Mouse (Mus musculus) left cerebral cortex, adult 8-10 months (tissue): ENCODE results near the gene Kcnh8. TPM values are rescaled to one million over a fixed set of nuclear protein-coding genes. Genes with fewer than 3 reads are reported as not detected.
A peak's percentile ranks its signal among the peaks of the same experiment; 100 is the strongest.

Experiments used
- DNase-seq, 2 experiments: peaks; one replicate each; pipeline ENCODE4 v3.0.0; 2022; ENCODE audit warnings: low spot score in 2 of 2
- total RNA-seq, 4 experiments: library from RNA; stranded (reverse); gene quantifications; 2 replicates each; pipeline ENCODE4 v1.2.4; 2022

Gene Kcnh8
- under 1 TPM; 0.49 to 0.93 (median 0.67) TPM for total RNA-seq

DNA sequence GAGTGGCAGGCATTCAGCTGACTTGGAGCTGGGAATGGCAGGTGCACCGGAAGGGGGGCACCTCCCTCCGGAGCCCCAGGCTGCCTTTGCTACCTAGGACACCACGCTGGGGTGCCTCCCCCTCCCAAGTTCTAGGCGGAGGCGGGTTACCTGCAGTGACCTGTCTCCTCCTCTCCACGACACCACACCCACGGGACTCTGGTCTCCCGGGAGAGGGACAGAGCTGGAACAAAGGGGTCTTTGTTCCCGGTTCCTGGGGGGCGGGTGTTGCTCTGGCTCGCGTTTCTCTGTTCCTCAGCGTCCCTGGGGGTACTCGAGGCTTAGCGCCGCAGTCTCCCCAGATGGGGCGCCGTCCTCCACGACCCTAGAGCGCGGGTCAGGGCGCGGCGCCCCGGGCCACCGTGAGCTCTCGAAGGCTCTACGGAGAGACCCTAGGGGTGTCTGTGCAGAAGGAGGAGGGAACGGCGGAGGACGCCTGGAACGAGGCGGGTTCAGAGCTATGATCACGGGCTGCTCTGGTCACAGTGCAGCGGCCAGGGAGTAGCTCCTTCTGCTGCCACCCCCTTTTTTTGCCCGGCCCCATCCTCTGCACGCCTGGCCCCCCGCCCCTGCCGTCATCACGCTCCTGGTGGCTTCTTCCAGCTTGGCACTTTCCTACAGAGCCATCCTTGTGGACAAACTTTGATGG lies at the start of gene Kcnh8:
Gene Kcnh8 (plus strand): TSS at position 617 of the 688 bp plus-strand sequence.
- DNase-seq = no peak

DNA sequence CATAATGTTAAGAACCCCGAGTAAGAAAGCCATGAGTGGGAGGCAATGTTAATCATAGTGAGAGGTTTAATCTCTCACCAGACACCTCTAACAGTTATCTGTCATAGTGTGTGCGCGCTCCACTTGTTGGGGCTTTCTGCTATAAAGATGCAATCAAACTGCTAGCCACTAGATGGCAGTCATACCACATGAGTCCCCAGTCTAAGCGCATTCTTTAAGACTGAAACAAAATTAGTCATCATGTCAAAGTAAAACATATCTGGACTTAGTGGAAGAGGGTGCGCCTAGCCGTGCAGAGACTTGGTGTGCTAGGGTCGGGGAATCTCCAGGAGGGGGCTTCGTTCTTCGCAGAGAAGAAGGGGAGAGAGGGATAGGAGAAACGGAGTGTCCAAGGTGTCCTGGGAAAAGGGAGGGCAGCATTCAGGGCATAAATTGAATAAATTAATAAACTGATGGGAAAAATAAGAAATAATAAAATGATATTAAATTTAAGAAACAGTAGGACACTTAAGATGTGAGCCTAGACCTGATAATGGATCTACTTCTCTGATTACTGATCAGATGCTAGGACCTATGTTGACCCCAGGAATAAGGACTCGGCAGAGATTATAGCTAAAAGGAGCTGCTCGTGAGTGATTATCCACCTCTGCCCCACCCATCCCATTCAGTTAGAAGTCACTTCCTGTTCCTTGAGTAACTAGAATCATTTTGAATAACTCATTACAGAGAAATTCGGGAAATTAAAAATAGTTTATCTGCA lies 42.4 kb upstream of the Kcnh8 start:
- DNase-seq = peak; percentile 6 to 9

DNA sequence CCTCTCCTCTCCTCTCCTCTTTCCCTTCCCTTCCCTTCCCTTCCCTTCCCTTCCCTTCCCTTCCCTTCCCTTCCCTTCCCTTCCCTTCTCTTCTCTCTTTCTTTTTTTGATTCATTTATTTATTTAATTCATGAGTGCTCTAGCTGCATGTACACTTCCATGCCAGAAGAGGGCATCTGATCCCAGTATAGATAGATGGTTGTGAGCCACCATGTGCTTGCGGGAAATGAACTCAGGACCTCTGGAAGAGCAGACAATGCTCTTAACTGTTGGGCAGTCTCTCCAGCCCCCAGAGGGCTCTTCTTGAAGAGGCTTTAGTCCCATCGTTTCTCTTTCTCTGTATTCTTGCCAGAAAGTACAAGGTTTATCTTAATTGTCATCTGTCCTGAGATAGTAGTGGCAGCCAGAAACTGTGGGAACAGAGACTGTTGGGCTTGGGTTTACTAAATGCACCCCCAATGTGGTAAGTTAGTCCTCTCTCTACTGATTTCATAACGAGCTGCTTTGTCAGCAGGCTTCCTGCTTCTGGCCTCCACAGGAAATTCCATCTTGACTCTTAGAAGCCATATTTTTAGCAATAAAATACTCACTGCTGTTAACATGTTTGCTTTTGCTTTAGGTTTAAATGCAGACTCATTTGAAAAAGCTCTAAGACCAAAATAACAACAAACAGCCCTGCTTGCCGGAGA lies 36.9 kb upstream of the Kcnh8 start:
- no peak for DNase-seq

GRCm38 (mm10) chr17:52569584-52570270 lies 32.8 kb upstream of the Kcnh8 start:
- no peak for DNase-seq

DNA sequence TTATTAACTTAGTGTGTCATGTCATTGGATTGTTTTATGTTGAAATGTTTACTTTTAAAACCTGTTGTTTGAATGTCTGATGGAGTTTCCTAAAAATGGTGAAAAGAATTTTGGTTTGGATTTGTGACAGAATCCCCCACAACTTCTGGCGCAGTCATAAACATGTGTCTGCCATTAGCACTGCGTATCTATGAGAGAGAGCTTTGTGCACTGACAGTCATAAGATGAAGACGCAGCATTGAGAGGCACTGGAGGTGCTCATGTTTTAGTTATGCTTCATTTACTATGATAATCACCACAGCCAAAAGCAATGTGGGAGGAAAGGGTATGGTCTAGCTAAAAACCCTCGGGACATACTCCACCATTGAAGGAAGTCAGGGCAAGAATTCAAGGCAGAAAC lies 30.3 kb upstream of the Kcnh8 start:
- no peak for DNase-seq

DNA sequence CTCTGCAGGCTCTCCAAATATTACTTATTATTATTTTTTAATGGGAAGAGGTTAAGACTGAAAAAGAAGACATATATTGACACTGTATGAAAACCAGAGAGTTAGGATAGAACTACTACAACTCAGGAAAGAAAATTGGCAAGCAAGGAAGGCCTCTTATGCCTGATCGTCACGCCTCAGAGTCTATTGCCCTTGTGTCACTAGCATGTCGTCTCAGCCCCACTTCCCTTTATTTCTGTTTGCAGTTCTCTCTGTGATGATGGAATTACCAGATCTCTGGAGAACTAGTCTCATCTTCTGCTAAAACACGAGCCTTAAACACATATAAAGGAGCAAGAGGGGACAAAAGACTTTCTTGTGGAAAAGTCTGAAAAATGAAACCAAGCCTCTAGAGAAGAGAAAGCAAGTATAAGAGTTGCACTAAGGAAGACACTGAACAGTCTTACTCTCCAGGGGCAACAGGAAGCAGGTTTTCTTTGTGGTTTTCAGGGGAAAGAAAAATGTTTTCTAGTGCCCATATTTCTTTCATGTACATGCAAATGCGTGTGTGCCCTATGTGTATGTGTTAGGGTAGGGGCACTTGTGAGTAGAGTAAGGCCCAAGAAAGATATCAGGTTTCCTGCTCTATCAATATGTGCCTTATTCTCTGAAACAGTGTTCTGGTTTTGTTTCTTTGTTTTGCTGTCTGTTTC lies 10.9 kb upstream of the Kcnh8 start:
- DNase-seq = no peak

DNA sequence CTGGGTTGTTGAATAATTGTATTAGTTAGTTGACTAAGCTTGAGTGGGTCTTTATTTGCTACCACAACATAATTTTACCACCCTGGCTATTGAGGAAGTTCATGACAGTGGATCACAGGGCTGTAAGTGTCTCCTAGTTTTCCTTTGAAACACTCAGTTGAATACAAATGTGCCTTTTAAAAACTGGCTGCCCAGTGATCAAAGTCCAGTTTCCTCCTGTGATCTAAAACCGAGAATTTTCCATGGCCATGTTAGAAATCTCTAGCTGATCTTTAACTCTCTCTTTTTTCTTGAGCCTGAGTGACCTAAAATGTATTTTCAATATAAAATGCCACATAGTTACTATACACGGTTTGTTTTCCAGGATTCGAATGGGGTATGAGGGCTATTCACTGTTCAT lies 3.4 kb upstream of the Kcnh8 start:
- DNase-seq = no peak

GRCm38 (mm10) chr17:52600882-52601371 lies 1.6 kb upstream of the Kcnh8 start:
- DNase-seq = peak; percentile 50 to 68

DNA sequence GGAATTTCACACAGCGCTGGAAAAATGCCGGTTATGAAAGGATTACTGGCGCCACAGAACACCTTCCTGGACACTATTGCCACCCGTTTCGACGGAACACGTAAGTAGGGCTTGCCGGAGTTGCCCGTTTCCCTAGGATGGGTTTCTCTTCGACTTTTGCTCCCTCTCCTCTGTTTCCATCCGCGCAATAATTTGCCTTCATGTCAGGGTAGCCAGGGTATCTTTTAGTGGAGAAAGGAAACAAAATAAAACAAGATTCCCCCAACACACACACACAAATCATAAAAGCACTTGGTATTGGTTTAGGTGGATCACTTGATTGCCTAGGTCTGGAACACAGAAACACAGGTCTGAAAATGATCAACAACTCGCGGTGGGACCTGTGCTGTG lies 267 bp downstream of the Kcnh8 start:
- no peak for DNase-seq

DNA sequence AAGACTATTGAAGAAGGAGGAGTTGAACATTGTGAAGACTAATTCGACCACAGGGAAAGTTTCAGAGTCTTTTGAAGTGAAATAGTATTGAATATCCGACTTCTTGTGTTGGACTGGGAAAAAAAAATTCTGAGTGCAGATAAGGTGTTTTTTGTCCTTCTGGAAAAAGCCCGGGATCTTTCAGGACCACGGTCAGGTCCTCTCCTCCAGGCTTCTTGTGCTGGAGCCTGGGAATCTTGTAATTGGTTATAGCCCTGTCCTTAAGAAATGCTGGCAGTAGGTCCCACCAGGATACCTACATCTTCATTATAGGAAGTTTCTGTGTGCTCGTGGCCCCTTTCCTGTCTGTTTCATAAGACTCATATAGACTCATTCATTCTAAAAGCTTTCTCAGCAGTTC lies 902 bp downstream of the Kcnh8 start:
- no peak for DNase-seq

DNA sequence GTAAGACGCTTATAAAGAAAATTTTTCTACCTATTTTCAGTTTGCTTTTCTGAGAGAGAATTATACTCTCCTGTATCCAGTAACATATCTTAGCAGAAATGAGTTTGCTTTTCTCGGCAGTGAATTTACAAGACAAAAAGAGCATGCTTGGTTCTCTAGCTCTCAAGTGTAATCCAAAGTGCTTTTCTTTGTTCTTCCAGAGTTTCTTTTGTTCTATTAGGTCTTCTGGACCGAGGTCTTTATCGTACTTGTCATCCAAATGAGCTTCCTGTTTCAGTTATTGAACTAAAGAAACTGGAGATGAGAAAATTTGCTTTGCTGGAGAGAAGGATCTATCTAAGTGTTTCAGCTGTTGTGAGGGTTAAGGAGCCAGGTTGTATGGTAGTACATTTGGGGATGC lies 8.9 kb downstream of the Kcnh8 start:
- DNase-seq = no peak

GRCm38 (mm10) chr17:52649186-52649585 lies 46.7 kb downstream of the Kcnh8 start:
- no peak for DNase-seq

DNA sequence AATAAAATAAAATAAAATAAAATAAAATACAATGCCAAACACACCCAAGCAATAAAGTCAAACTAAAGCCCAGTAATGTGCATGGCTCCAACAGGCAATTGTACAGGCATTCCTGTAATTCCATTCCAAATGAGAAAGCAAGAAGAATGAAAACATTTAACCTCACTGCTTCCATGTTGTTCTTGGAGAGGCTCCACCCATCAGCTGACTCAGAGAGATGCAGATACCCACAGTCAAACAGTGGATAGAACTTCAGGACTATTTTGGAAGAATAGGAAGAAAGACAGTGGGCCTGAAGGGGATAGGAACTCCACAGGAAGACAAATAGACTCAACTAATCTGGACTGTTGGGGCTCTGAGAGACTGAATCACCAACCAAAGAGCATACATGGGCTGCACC lies 89.5 kb downstream of the Kcnh8 start:
- no peak for DNase-seq

- DNase-seq = no peak
These were observed 99.4 kb downstream of the Kcnh8 start for GRCm38 (mm10) chr17:52701944-52702343.

DNA sequence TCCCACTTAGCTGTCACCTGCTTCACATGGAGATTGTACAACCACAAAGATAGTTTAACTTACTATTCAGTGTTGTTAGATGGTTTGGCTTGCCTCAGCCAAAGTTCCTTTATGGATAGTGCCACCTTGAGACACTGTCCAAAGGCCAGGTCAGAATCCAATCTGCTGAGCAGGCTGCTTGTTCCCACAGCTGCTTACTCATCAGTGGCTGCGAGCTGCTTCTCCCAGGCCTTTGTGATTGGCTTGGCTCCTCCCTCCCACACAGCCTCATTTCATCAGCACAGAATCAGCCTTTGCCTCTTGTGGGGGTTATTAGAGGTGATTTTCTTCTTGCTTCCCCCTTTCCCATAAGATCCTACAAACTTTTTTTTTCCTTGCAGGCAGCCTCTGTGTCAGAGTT lies 109.8 kb downstream of the Kcnh8 start:
- no peak for DNase-seq

DNA sequence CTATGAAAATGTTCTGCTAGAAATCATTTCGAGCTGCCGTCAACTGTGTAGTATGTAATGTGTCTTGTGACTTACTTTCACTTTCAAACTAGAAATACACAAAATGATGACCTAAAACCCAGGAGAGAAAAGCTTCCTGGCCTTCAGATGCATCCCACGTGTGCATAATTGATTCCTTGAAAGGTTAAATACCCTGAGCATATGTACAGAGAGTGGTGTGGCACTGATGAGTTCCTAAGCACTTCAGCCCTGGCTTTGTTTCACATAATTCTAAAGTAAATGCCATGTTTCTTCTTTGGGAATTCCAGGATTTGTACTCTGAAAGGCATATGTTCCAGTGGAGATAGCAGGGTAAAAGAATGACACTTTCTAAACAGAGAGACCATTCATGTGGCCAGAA lies 119.7 kb downstream of the Kcnh8 start:
- no peak for DNase-seq

DNA sequence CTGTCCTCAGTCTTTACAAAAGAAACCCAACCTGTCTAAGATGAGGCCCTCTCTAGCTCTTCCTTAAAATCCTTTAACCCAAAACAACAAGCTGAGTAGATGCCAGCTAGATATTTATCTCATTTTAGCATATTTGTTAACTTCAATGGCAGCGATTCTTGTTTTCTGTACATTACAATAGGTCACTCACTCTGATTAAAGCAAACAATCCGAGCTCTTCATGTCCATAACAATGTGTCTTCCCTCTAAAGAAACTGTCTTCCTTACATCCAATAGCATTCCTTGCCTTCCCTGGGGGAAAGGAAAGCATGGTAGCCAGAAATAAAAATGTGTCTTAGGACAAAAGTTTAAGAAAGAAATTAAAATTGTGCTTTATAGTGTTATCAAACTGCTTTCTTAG lies 126.3 kb downstream of the Kcnh8 start:
- no peak for DNase-seq

GRCm38 (mm10) chr17:52738436-52738835 lies 135.9 kb downstream of the Kcnh8 start:
- no peak for DNase-seq

GRCm38 (mm10) chr17:52788151-52788550 lies 185.6 kb downstream of the Kcnh8 start:
- no peak for DNase-seq

- no peak for DNase-seq
These were observed 202.0 kb downstream of the Kcnh8 start for GRCm38 (mm10) chr17:52804463-52804862.

DNA sequence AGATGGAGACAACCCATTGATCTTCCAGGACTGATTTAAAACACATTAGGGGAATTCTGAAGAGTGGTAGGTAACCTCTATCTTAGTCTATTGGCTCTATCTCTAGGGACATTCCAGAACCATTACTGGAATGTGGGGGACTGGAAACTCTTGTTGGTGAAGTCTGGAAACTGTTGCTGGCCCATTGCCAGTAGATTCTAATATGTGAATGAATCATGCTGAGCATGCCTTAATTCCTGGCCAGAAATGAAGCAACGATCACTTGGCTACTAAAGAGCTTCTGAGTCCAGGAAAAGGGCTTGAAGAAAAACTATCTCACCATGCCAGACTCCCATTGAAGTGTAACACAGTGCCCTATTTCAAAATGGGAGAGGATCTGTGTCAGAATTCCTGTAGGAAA lies 208.3 kb downstream of the Kcnh8 start:
- DNase-seq = no peak
